Mouse (Mus musculus) E14TG2a.4 (cell line): ENCODE data around the gene Pih1d1.

Experiments
- CTCF ChIP-seq: conservative IDR thresholded peaks from 2 replicates; pipeline ENCODE4 v1.5.1; 2014; ENCODE audit warnings: low read length
- POU5F1 ChIP-seq: IDR thresholded peaks from 2 replicates; pipeline ENCODE4 v1.6.1; 2014; ENCODE audit warnings: low read length, borderline replicate concordance

GRCm38 (mm10) chr7:45164833-45165232 lies 10.7 kb downstream of the Pih1d1 start:
- TF ChIP-seq CTCF (no peak), POU5F1 (no peak)
